Mouse (Mus musculus) neural tube, embryonic 12.5 days (tissue): ENCODE measurements around the gene Exoc3l. TPM values are rescaled to one million over a fixed set of nuclear protein-coding genes. Genes with fewer than 3 reads are reported as not detected.
A peak's percentile ranks its signal among the peaks of the same experiment; 100 is the strongest.

Source experiments
- ATAC-seq: fragments of 200-750 bp; cut with Nextera tagmentation; 2 replicates; pipeline ENCODE4 v1.8.0; 2017; ENCODE audit warnings: low read depth, mild to moderate bottlenecking, moderate TSS enrichment, moderate library complexity; ENCODE audit not compliant: low FRiP score
- H3K27ac ChIP-seq: fragments of 300-500 bp; sonication (generic); 2 replicates; pipeline ENCODE4 v1.5.1; 2016
- H3K27me3 ChIP-seq: fragments of 300-500 bp; sonication (generic); replicated peaks from 2 replicates; pipeline ENCODE4 v1.6.1; 2016; ENCODE audit warnings: mild to moderate bottlenecking
- H3K36me3 ChIP-seq: fragments of 300-500 bp; sonication (generic); 2 replicates; pipeline ENCODE4 v1.6.1; 2016; ENCODE audit warnings: mild to moderate bottlenecking
- H3K4me1 ChIP-seq: fragments of 300-500 bp; sonication (generic); 2 replicates; pipeline ENCODE4 v1.6.1; 2016
- H3K4me2 ChIP-seq: fragments of 300-500 bp; sonication (generic); replicated peaks from 2 replicates; pipeline ENCODE4 v1.6.1; 2016; ENCODE audit warnings: mild to moderate bottlenecking
- H3K4me3 ChIP-seq: fragments of 300-500 bp; sonication (generic); 2 replicates; pipeline ENCODE4 v1.5.1; 2016
- H3K9ac ChIP-seq: fragments of 300-500 bp; sonication (generic); 2 replicates; pipeline ENCODE4 v1.6.1; 2016; ENCODE audit warnings: mild to moderate bottlenecking
- H3K9me3 ChIP-seq: fragments of 300-500 bp; sonication (generic); 2 replicates; pipeline ENCODE4 v1.6.1; 2016; ENCODE audit warnings: mild to moderate bottlenecking
- WGBS: fragments of 180-500 bp; shearing (Covaris S2); methylation state at CpG from one replicate; pipeline ENCODE4 v1.1.7; 2016; 5-methylcytosine and 5-hydroxymethylcytosine counted together
- polyA plus RNA-seq: library from polyadenylated mRNA; unstranded; fragments of >200 nt; fragmentation: Nextera tagmentation; extraction: Ambion mirVana; gene quantifications from 2 replicates; pipeline ENCODE4 v1.2.1, GENCODE M21; 2016

Exoc3l gene
- polyA plus RNA-seq: 15.9 and 16.3 TPM in 2 replicates

- Histone ChIP-seq H3K4me2 (peak within 1 kb of the TSS; percentile 92), H3K27me3 (0 out of 2 replicates have a peak, but pooled peaks cover 7% of the 10 kb centered on the region), H3K36me3 (peaks cover 17% of the 10 kb centered on the region), H3K9ac (no peak within 1 kb of the TSS), H3K4me3 (no peak within 1 kb of the TSS), H3K4me1 (peaks cover 13% of the 10 kb centered on the region), H3K27ac (no peak within 1 kb of the TSS), H3K9me3 (no peaks in the 10 kb centered on the region)
- no peak for ATAC-seq
- 62% methylated on average over 11 of the region's 11 CpGs for WGBS
These were observed at the start of gene Exoc3l for GRCm38 (mm10) chr8:105295895-105296573. Gene Exoc3l (minus strand): TSS chr8:105296101.

GRCm38 (mm10) chr8:105345061-105345975 lies 49.4 kb upstream of the Exoc3l start:
- H3K4me2 ChIP-seq: 0 out of 2 replicates have a peak overlapping the region, but pooled peaks have one; percentile 5

DNA sequence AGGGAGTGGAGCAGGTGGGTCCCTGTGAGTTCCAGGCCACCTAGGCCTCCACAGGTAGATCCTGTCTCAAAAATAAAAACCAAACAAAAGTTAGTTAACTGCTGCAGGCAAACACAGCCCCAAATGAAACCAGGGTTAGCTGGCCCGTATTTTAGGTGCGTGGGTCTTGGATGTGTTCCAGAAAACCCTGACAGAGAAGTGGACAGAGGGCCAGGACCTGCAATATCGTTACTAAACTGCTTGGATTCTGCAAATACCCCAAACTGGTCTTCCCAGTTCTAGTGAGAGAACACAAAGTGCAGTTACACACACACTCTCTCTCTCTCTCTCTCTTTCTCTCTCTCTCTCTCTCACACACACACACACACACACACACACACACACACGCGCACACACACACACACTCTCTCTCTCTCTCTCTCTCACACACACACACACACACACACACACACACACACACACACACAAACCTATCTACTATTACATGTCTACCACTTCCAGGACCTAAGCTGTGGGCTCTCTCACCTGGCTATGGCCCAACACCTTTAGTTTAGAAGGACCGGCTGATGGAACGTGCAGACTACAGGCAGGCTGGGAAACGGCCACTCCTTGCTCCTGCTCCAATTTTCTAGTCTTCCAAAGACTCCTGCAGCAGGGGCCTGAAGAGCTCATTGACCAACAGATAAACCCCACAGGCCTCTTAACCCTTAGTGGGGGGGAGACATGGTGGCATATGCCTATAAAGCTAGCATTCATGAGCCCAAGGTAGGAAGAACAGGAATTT lies 48.1 kb upstream of the Exoc3l start:
- H3K27ac ChIP-seq: no peak overlapping the region
- WGBS: 81% methylated on average over 8 of the region's 8 CpGs
- no peak overlapping the region for H3K4me3 ChIP-seq
- H3K9me3 ChIP-seq: no peaks in the 10 kb centered on the region
- H3K27me3 ChIP-seq: peaks cover 13% of the 10 kb centered on the region; the same call in 1 of the 2 replicates
- ATAC-seq: no peak
- H3K36me3 ChIP-seq: no peaks in the 10 kb centered on the region
- H3K4me1 ChIP-seq: peaks cover 19% of the 10 kb centered on the region
- no peak overlapping the region for H3K9ac ChIP-seq
- no peak overlapping the region for H3K4me2 ChIP-seq

More at GRCm38 (mm10) chr8:105345061-105345975, 49.4 kb upstream of the Exoc3l start:
- Histone ChIP-seq H3K4me3 (no peak overlapping the region), H3K36me3 (no peaks in the 10 kb centered on the region), H3K27me3 (peaks cover 13% of the 10 kb centered on the region; the same call in 1 of the 2 replicates), H3K9me3 (no peaks in the 10 kb centered on the region), H3K9ac (no peak overlapping the region), H3K4me1 (peaks cover 31% of the 10 kb centered on the region), H3K27ac (no peak overlapping the region)
- WGBS: 75% methylated on average over 7 of the region's 7 CpGs
- no peak for ATAC-seq

DNA sequence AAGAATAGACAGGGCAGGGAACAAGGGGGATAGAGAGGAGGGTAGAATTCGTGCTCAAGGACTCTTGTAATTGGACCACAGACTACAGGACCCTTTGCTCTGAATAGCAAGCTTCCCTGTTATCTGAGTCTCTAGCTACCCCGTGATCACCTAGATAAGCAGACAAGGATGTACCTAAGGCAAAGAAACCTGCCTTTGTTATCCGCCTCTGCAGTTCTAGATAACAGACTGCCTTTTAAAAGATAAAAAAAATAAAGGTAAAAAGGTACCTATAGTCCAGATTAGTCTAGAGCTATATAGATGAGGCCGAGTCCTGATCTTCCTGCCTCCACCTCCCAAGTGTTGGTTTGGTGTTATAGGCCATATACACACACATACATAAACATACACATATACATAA lies 46.9 kb upstream of the Exoc3l start:
- Histone ChIP-seq H3K4me3 (no peak overlapping the region), H3K36me3 (no peaks in the 10 kb centered on the region)
- WGBS: 70% methylated on average over 4 of the region's 4 CpGs

DNA sequence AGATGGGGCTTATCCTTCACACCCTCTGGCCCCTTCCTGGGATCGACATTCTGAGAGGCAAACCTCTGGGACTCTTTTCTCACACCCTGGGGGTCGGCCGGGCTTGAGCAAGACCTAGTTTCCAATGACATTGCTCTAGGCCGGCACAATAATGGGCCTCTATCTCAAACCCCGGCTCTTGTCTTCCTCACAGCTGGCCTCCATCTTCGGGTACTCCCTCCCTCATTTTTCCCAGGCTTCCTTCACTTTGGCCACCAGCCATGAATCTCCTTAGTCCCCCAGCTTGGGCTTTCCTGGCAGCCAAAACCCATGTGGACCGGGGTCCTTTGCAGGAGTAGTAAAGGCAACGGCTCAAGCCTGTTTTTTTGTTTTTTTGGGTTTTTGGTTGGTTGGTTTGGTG lies 45.5 kb upstream of the Exoc3l start:
- Histone ChIP-seq H3K27ac (no peak overlapping the region), H3K9me3 (no peaks in the 10 kb centered on the region), H3K9ac (no peak overlapping the region), H3K4me2 (no peak overlapping the region), H3K4me3 (no peak overlapping the region), H3K4me1 (peaks cover 6% of the 10 kb centered on the region), H3K36me3 (peaks cover 1% of the 10 kb centered on the region; the same call in 1 of the 2 replicates), H3K27me3 (peaks cover 4% of the 10 kb centered on the region; the same call in 1 of the 2 replicates)
- no peak for ATAC-seq
- WGBS: 59% methylated on average over 8 of the region's 8 CpGs

More for the DNA sequence above, 46.9 kb upstream of the Exoc3l start:
- no peak overlapping the region for H3K4me2 ChIP-seq
- H3K27ac ChIP-seq: no peak overlapping the region
- no peaks in the 10 kb centered on the region for H3K9me3 ChIP-seq
- ATAC-seq: no peak
- peaks cover 13% of the 10 kb centered on the region; the same call in 1 of the 2 replicates for H3K27me3 ChIP-seq
- H3K9ac ChIP-seq: no peak overlapping the region
- peaks cover 19% of the 10 kb centered on the region for H3K4me1 ChIP-seq

DNA sequence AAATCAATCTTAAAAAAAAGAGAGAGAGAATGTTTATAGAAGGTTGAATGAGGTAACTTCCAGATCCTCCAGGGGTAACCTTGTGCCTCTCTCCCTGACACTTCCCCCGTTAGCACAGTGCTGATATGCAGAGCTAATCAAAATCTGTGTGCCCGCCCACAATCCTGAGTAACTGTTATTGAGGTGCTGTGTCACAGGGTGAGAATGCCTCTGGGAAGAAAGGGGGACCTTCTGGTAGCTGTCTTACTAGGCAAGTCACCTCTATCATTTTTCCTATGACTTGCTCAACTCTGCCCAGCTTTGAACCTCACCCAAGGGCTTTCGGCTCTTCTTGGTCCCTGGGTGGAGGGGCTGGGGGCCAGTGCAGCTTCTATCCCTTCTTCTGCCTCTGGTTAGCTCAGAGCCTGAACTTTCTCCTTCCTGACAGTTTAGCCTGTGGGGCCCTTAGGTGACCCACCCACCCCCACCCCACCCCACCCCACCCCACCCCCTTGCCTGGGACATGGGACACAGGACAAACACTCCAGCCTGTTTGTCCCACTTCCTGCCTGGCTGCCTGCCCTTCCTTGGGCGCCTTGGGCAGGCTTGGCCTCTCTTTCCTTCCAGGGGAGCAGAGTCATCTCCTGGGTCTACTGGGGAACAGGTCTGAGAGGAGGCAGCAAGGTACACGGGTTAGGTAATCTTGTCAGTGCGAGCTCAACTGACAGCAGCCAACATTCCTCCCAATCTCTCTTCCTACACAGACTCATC lies 44.2 kb upstream of the Exoc3l start:
- Histone ChIP-seq H3K9ac (no peak overlapping the region), H3K27me3 (no peaks in the 10 kb centered on the region), H3K4me3 (no peak overlapping the region), H3K36me3 (peaks cover 5% of the 10 kb centered on the region; the same call in 1 of the 2 replicates), H3K27ac (no peak overlapping the region), H3K4me1 (no peaks in the 10 kb centered on the region), H3K4me2 (no peak overlapping the region), H3K9me3 (no peaks in the 10 kb centered on the region)
- ATAC-seq: no peak
- 88% methylated on average over 6 of the region's 6 CpGs for WGBS

DNA sequence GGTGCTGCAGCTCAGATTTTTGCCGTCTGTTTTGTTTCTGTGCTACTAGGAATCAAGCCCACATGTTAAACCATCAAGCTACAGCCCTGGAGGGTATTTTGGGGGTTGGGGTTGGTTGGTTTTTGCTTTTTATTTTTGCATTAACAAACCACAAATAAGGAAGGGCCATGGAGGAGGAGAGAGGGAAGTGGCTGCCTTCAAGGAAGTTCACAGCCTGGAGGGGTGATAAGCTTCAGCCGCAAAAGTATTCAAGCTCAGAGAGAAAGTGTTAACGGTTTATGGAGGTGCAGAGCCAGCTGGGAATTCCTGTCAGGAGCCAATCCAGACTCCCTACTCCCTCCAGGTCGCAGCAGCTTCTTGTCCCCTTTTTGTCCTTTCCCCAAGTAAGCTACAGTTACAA lies 43.1 kb upstream of the Exoc3l start:
- Histone ChIP-seq H3K9ac (no peak overlapping the region), H3K4me1 (no peaks in the 10 kb centered on the region), H3K27me3 (no peaks in the 10 kb centered on the region), H3K9me3 (no peaks in the 10 kb centered on the region), H3K4me3 (no peak overlapping the region), H3K36me3 (peaks cover 14% of the 10 kb centered on the region), H3K27ac (no peak overlapping the region), H3K4me2 (no peak overlapping the region)
- no peak for ATAC-seq
- 56% methylated on average over 4 of the region's 4 CpGs for WGBS

- H3K27ac ChIP-seq: no peak overlapping the region
- no peak overlapping the region; the same call in 1 of the 2 replicates for H3K4me2 ChIP-seq
- no peak overlapping the region for H3K4me3 ChIP-seq
- H3K9me3 ChIP-seq: no peaks in the 10 kb centered on the region
- no peak for ATAC-seq
- H3K36me3 ChIP-seq: peaks cover 28% of the 10 kb centered on the region
- H3K9ac ChIP-seq: no peak overlapping the region
- H3K27me3 ChIP-seq: no peaks in the 10 kb centered on the region
- no peaks in the 10 kb centered on the region for H3K4me1 ChIP-seq
- WGBS: 46% methylated on average over 32 of the region's 32 CpGs
These were observed 40.7 kb upstream of the Exoc3l start for GRCm38 (mm10) chr8:105336373-105337130.

GRCm38 (mm10) chr8:105332523-105332922 lies 36.6 kb upstream of the Exoc3l start:
- H3K27ac ChIP-seq: no peak overlapping the region
- H3K4me3 ChIP-seq: no peak overlapping the region
- H3K4me1 ChIP-seq: peaks cover 1% of the 10 kb centered on the region
- H3K36me3 ChIP-seq: peaks cover 66% of the 10 kb centered on the region
- H3K9me3 ChIP-seq: no peaks in the 10 kb centered on the region
- H3K9ac ChIP-seq: no peak overlapping the region
- no peak overlapping the region for H3K4me2 ChIP-seq
- 71% methylated on average over 2 of the region's 2 CpGs for WGBS
- H3K27me3 ChIP-seq: no peaks in the 10 kb centered on the region
- no peak for ATAC-seq

- ATAC-seq: no peak
- WGBS: 95% methylated on average over 9 of the region's 9 CpGs
- peaks cover 66% of the 10 kb centered on the region for H3K36me3 ChIP-seq
These were observed 36.0 kb upstream of the Exoc3l start for GRCm38 (mm10) chr8:105331931-105332330.

More at GRCm38 (mm10) chr8:105331931-105332330, 36.0 kb upstream of the Exoc3l start:
- H3K4me2 ChIP-seq: no peak overlapping the region
- no peaks in the 10 kb centered on the region for H3K27me3 ChIP-seq
- H3K9me3 ChIP-seq: no peaks in the 10 kb centered on the region
- H3K4me1 ChIP-seq: peaks cover 7% of the 10 kb centered on the region
- 0 out of 2 replicates have a peak overlapping the region, but pooled peaks have one; percentile 17 for H3K9ac ChIP-seq
- H3K4me3 ChIP-seq: no peak overlapping the region
- H3K27ac ChIP-seq: no peak overlapping the region
